Mouse (Mus musculus) MEL (cell line): ENCODE data around the gene Atxn7l1.

Experiments
- CTCF ChIP-seq, 3 experiments: IDR thresholded peaks in 2 of 3; conservative IDR thresholded peaks in 1 of 3; 2 replicates each; pipeline ENCODE4 v1.5.1; 2011 to 2012; ENCODE audit warnings: low read length in 3 of 3, low read depth in 2 of 3, mild to moderate bottlenecking in 2 of 3, improper control_type of control experiment in 1 of 3, inconsistent platforms in 1 of 3, mixed read lengths in 1 of 3, moderate library complexity in 1 of 3; ENCODE audit not compliant: control insufficient read depth in 1 of 3, insufficient read depth in 1 of 3, poor library complexity in 1 of 3, severe bottlenecking in 1 of 3
- ETS1 ChIP-seq: IDR thresholded peaks from 2 replicates; pipeline ENCODE4 v1.6.1; 2012; ENCODE audit warnings: low read depth, mild to moderate bottlenecking, inconsistent platforms, low read length, improper control_type of control experiment, moderate library complexity
- GATA1 ChIP-seq: IDR thresholded peaks from 2 replicates; pipeline ENCODE4 v1.6.1; 2011; ENCODE audit warnings: low read depth, low read length, improper control_type of control experiment
- ZC3H11A ChIP-seq: IDR thresholded peaks from 2 replicates; pipeline ENCODE4 v1.6.1; 2012; ENCODE audit warnings: low read depth, mild to moderate bottlenecking, inconsistent platforms, low read length, improper control_type of control experiment

GRCm38 (mm10) chr12:33315804-33316203 lies 168.3 kb downstream of the Atxn7l1 start:
- TF ChIP-seq ETS1 (0 out of 2 replicates have a peak, but pooled peaks have one; percentile 9), ZC3H11A (no peak), GATA1 (no peak), CTCF (IDR thresholded peaks at IDR 0.05 in 2 of 3, conservative IDR thresholded peaks at IDR 0.05 in 1 of 3; ENCODE audit: control insufficient read depth in 1 of 3, insufficient read depth in 1 of 3, low read depth in 2 of 3, low read length in 3 of 3, poor library complexity in 1 of 3, severe bottlenecking in 1 of 3) (no peak)
